In the genomic region with DNA sequence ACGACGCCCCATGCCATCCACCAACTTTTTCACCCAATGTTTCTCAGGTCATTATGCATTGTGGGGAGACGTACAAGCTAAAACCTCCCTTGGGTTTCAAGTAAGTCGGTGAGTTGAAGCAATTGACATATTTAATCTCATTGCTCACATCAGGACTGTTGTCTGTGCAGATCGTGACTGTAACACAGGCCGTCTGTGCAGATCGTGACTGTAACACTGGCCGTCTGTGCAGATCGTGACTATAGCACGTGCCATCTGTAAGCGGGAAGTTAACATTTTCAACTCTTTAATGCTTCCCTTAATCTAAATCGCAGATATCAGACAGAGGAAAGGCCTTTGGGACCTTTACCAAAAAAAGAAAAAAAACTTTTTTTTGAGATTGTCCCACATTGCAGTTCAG, we compare ENCODE assay signal across 8 mouse cellular contexts. TPM values are rescaled to one million over a fixed set of nuclear protein-coding genes. Genes with fewer than 3 reads are reported as not detected.
DNase-seq lines count a peak whose midpoint lies in the region; ATAC-seq and TF ChIP-seq lines count a peak whose summit lies in the region.

No protein-coding gene starts in this region.

- peaks cover 5% of the 10 kb centered on the region for H3K79me2 ChIP-seq in macrophage (ENCODE audit: inconsistent target)

- 15% methylated on average over 12 of the region's 12 CpGs for WGBS in heart, embryonic 13.5 days
- WGBS in forebrain, embryonic 15.5 days, result 14% methylated on average over 12 of the region's 12 CpGs
- 13% methylated on average over 12 of the region's 12 CpGs for WGBS in macrophage (ENCODE audit: missing documents)

- no peaks in the 10 kb centered on the region for H3K27me3 ChIP-seq in heart, embryonic 13.5 days (replicated peaks)
- H3K27me3 ChIP-seq in forebrain, embryonic 15.5 days, result no peaks in the 10 kb centered on the region

- peak overlapping the region; percentile 78 for H3K4me3 ChIP-seq in heart, embryonic 13.5 days
- H3K4me3 ChIP-seq in ES-E14 (ENCODE audit: insufficient read depth in 1 of 2, low read depth in 1 of 2, low read length in 2 of 2, poor library complexity in 1 of 2, severe bottlenecking in 1 of 2), result peak overlapping the region; percentile 71 to 73
- peak overlapping the region; percentile 85 for H3K4me3 ChIP-seq in forebrain, embryonic 15.5 days
- H3K4me3 ChIP-seq in macrophage (ENCODE audit: inconsistent target), result peak overlapping the region; percentile 70

- no peaks in the 10 kb centered on the region for H3K36me3 ChIP-seq in heart, embryonic 13.5 days
- H3K36me3 ChIP-seq in ES-E14 (ENCODE audit: control insufficient read depth, insufficient read depth, low read length, poor library complexity, severe bottlenecking), result no peaks in the 10 kb centered on the region
- H3K36me3 ChIP-seq in forebrain, embryonic 15.5 days, result no peaks in the 10 kb centered on the region
- H3K36me3 ChIP-seq in macrophage (ENCODE audit: inconsistent target), result no peaks in the 10 kb centered on the region

- DNase-seq in heart, postnatal 36 days, result no peak
- DNase-seq in ES-E14 (ENCODE audit: low read depth, low spot score), result no peak
- DNase-seq in Muller cell, postnatal 12 days (ENCODE audit: inconsistent ontology term), result no peak
- no peak for DNase-seq in thymus, postnatal 4 days
- DNase-seq in right cerebral cortex, postnatal 10 days (ENCODE audit: low spot score in 2 of 2), result no peak

- H3K27ac ChIP-seq in heart, embryonic 13.5 days (replicated peaks), result peak overlapping the region; percentile 88
- H3K27ac ChIP-seq in ES-E14 (ENCODE audit: insufficient read depth, low read depth, low read length, poor library complexity, severe bottlenecking) (no peak overlapping the region), macrophage (peak overlapping the region; percentile 85)
- peak overlapping the region; percentile 82 for H3K27ac ChIP-seq in forebrain, embryonic 15.5 days (replicated peaks)

- peak overlapping the region; percentile 82 for H3K4me2 ChIP-seq in heart, embryonic 13.5 days
- H3K4me2 ChIP-seq in forebrain, embryonic 15.5 days (replicated peaks), result peak overlapping the region; percentile 61

- no peak for ATAC-seq in heart, embryonic 13.5 days (ENCODE audit: extremely low read depth, insufficient number of reproducible peaks, low FRiP score, low TSS enrichment)
- no peak for ATAC-seq in forebrain, embryonic 15.5 days (replicated peaks)

- H3K4me1 ChIP-seq in heart, embryonic 13.5 days, result peaks cover 29% of the 10 kb centered on the region
- H3K4me1 ChIP-seq in ES-E14 (ENCODE audit: control insufficient read depth in 2 of 2, insufficient read depth in 2 of 2, low read length in 2 of 2, poor library complexity in 1 of 2), result peaks cover 0 to 4% of the 10 kb centered on the region in 2 experiments; a peak in 2 of 4 replicates
- peaks cover 31% of the 10 kb centered on the region for H3K4me1 ChIP-seq in forebrain, embryonic 15.5 days

- in situ Hi-C loops in ES-E14 (cut with MboI; ENCODE audit: low sequenced_read_pairs in 2 of 2, unreplicated experiment in 2 of 2), result no loop called here

- no peaks in the 10 kb centered on the region for H3K9me3 ChIP-seq in heart, embryonic 13.5 days
- H3K9me3 ChIP-seq in ES-E14 (ENCODE audit: control insufficient read depth, insufficient read depth, low read depth, low read length), result no peaks in the 10 kb centered on the region
- H3K9me3 ChIP-seq in forebrain, embryonic 15.5 days, result no peaks in the 10 kb centered on the region

- H3K9ac ChIP-seq in heart, embryonic 13.5 days, result peak overlapping the region; percentile 89
- peak overlapping the region; percentile 83 for H3K9ac ChIP-seq in ES-E14 (ENCODE audit: insufficient read depth, low read depth, low read length, poor library complexity, severe bottlenecking)
- H3K9ac ChIP-seq in forebrain, embryonic 15.5 days (replicated peaks), result peak overlapping the region; percentile 82

- intact Hi-C loops in heart, postnatal 36 days (cut with DNase I), result no loop called here

TF ChIP-seq in ES-E14, 5 proteins besides CTCF, POLR2A, EP300 and RAD21:
- no peak for TF ChIP-seq ZNF384 (IDR thresholded peaks at IDR 0.05; ENCODE audit: low read depth, low read length)
- TF ChIP-seq HCFC1 (IDR thresholded peaks at IDR 0.05; ENCODE audit: borderline replicate concordance, insufficient read depth, low read length), result no peak
- TF ChIP-seq ZC3H11A (IDR thresholded peaks at IDR 0.05; ENCODE audit: borderline replicate concordance, low read depth, low read length), result no peak
- TF ChIP-seq MAFK (IDR thresholded peaks at IDR 0.05; ENCODE audit: insufficient read depth, low read depth, low read length), result no peak

RNA-seq across cellular contexts. Expression of gene Park7, which starts 0.5 kb away (rescaled TPM):
- polyA plus RNA-seq in heart, embryonic 13.5 days (2015; fragmentation: Nextera tagmentation; extraction: Ambion mirVana), result 298 and 333 TPM in 2 replicates
- 100 to 1,000 TPM; 247 to 253 TPM for total RNA-seq in heart, postnatal 36 days (2021)
- total RNA-seq in ES-E14 (2012; rRNA removed), result 308 and 393 TPM in 2 replicates
- 381 and 388 TPM in 2 replicates for polyA plus RNA-seq in forebrain, embryonic 15.5 days (2015; fragmentation: Nextera tagmentation; extraction: Ambion mirVana)
- 10 to 100 TPM in 14 of 26 experiments, 1 to 10 TPM in 12; 1.6 to 26.7 (median 10.6) TPM for total RNA-seq in macrophage (2018; cell fraction: chromatin; rRNA removed)
- total RNA-seq in macrophage (2018; cell fraction: cytosol; rRNA removed), result 100 to 1,000 TPM in 12 of 26 experiments, 10 to 100 TPM in 14; 75.6 to 145 (median 99.0) TPM
- total RNA-seq in macrophage (2018; cell fraction: nucleus; rRNA removed), result 10 to 100 TPM in 25 of 26 experiments, 1 to 10 TPM in 1; 9.4 to 48.8 (median 24.2) TPM
- 102 to 170 TPM (median 110 TPM) in 3 replicates for polyA plus RNA-seq in macrophage (2018)

RNA-seq across cellular contexts. Expression of gene Tnfrsf9, which starts 0.6 kb away (rescaled TPM):
- 0.57 and 0.82 TPM in 2 replicates for polyA plus RNA-seq in heart, embryonic 13.5 days (2015; fragmentation: Nextera tagmentation; extraction: Ambion mirVana)
- under 1 TPM in 1 of 2 experiments, not detected in 1; 0.25 TPM for total RNA-seq in heart, postnatal 36 days (2021)
- total RNA-seq in ES-E14 (2012; rRNA removed), result 0.27 and 0.42 TPM in 2 replicates
- 0.19 and 0.29 TPM in 2 replicates for polyA plus RNA-seq in forebrain, embryonic 15.5 days (2015; fragmentation: Nextera tagmentation; extraction: Ambion mirVana)
- total RNA-seq in macrophage (2018; cell fraction: chromatin; rRNA removed), result 10 to 100 TPM in 1 of 26 experiments, 1 to 10 TPM in 2, not detected in 23; 1.2 to 15.7 (median 5.8) TPM
- 1 to 10 TPM in 4 of 26 experiments, under 1 TPM in 19, not detected in 3; 0.05 to 1.8 (median 0.41) TPM for total RNA-seq in macrophage (2018; cell fraction: cytosol; rRNA removed)
- 10 to 100 TPM in 1 of 26 experiments, 1 to 10 TPM in 10, under 1 TPM in 5, not detected in 10; 0.56 to 12.2 (median 1.5) TPM for total RNA-seq in macrophage (2018; cell fraction: nucleus; rRNA removed)
- polyA plus RNA-seq in macrophage (2018), result 0.12 to 0.17 TPM in 2 of 3 replicates, not detected in the other
